Mouse (Mus musculus) retina, postnatal 1 day (tissue): ENCODE measurements around the gene Lurap1.

ENCODE experiments used
- DNase-seq: peaks from one replicate; pipeline ENCODE4 v3.0.0-alpha.2; 2012

Lurap1 gene

DNA sequence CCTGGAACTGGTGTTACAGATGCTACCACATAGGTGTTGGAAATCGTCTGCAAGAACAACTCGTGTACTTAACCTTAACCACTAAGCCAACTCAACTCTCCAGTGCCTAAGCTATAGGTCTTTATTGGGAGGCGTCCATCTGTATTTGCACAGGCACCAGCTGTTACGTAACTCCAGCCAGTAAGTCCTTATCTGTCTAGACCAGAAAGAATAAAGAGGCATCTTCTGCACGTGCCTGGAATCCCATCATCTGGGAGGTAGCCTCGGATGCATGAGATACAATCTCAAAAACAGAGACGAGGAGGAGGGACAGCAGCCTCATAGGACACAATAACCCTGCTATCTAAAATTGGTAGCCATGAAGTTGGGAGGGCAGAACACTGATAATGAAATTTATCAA lies 50.2 kb downstream of the Lurap1 start:
- DNase-seq = no peak

DNA sequence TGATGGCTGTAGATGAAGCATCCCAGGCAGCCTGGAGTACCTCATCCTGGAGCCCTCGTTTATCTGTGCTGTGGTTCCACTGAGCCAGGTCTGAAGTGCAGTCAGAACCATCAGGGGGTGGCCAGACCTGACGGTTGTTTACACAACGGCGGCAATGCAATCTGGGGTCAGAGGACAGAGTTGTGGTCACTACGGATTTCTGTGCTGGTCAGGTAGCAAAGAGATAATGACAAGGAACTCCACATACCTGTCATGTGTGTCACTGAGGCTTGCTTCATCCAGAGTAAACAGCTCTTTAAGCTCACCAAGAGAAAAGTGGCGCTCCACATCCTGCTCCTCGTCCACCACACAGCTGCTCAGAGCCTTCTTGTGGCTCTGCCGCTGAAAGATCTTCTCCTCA lies 53.9 kb downstream of the Lurap1 start:
- no peak for DNase-seq

DNA sequence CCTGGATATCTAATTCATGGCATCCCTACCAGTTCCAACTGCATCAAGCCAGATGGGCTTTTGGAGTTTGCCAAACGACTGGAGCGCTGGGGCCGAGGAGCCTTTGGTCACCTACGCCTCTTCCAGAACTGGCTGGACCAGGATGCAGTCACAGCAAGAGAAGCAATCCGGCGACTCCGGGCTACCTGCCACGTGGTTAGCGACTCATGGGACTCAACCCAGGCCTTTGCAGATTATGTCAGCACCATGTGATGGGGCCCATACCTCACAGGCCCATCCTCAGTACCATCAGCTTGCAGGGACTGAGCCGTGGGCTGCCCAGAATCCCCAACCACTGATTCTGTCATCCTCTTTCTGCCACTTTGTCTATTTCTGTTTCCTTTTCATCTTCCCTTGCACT lies 54.8 kb downstream of the Lurap1 start:
- DNase-seq = no peak

DNA sequence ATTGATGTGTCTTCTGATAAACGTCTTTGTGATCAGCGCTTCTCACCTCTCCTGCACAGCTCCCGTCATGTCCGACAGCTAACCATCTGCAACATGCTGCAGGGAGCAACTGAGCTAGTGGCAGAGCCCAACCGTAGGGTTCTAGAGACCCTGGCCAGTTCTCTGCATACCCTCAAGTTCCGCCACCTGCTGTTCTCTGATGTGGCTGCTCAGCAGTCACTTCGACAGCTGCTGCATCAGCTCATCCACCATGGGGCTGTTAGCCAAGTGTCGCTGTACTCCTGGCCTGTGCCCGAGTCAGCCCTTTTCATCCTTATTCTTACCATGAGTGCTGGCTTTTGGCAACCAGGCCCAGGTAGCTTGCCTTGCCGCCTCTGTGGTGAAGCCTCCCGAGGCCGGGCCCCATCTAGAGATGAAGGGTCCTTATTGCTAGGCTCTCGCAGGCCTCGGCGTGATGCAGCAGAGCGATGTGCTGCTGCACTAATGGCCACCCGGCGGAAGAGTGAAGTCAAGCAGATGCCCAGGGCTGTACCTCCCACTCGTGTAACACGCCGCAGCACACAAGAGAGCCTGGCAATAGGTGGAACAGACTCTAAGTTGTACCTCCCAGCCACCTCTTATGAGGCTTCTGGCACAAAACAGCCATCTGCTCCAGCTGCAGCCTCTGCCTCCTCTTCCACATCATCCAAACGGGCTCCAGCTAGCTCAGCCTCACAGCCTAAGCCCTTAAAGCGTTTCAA lies 62.5 kb downstream of the Lurap1 start:
- no peak for DNase-seq
